Mouse (Mus musculus) CD4-positive naive resting alpha-beta T cell, adult 76 days (primary cell): ENCODE data around the gene Dmrt3. TPM values are rescaled to one million over a fixed set of nuclear protein-coding genes. Genes with fewer than 3 reads are reported as not detected.

Experiments
- total RNA-seq: library from RNA; stranded (reverse); gene quantifications from one replicate; pipeline ENCODE4 v1.2.4, GENCODE M21; 2023

Gene Dmrt3
- total RNA-seq = not detected

GRCm38 (mm10) chr19:25610015-25610410 is at the start of gene Dmrt3:
Dmrt3 (plus strand) TSS chr19:25610301.

DNA sequence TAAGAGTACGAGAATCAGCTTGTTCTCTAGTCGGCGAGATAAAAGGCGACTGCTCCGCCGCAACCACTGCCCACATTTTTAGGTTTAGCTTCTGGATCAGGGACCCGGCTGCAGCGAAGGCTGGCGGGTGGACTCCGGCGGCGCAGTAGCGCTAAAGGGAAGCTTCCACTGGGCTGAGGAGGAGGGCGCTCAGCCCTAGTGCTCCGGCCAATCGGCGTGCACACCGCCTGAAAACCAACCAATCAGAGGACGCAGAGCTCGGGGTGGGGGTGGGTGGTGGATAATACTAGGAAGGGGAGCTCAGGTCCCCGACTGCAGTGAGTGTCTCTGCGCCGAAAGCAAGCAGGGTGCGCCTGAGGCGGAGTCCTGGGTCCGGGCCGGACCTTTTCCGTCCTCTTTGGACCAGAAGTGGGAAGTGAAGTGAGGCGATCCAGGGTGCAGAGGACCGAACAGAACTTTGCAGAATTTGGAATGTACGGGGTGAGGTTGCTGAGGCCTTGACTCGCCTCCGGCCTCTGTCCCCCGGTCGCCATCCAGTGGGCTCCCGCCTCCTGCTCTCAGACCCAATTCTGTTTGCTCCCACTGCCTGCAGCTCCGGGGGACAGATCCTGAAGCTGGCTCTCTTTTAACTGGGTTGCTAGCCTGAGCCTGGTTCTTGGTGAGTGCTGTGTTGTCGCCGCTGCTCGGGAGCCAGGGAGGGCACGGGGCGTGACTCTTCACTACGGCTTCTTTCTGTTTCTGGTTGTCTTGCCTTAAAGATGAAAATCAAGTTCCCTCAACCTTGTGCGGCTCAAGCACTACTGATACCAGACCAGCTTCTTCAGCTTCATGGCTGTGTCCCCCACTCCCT is 62.2 kb downstream of the Dmrt3 start, which contains the start of gene Dmrt2:
TSS of gene Dmrt2 (plus strand) at position 311 of the 850 bp plus-strand sequence.

Other genes starting within 250 kb of the Dmrt3 start
- gene Dmrt1, start 104.7 kb upstream of the Dmrt3 start, total RNA-seq = not detected
- gene Dmrt2, start 62.1 kb downstream of the Dmrt3 start, total RNA-seq = not detected